Mouse (Mus musculus): ENCODE measurements around the gene Sdhaf1. TPM values are rescaled to one million over a fixed set of nuclear protein-coding genes. Genes with fewer than 3 reads are reported as not detected.

Sdhaf1 gene
- polyA plus RNA-seq, 1 experiment from 2014 or later, result 23.1 TPM

DNA sequence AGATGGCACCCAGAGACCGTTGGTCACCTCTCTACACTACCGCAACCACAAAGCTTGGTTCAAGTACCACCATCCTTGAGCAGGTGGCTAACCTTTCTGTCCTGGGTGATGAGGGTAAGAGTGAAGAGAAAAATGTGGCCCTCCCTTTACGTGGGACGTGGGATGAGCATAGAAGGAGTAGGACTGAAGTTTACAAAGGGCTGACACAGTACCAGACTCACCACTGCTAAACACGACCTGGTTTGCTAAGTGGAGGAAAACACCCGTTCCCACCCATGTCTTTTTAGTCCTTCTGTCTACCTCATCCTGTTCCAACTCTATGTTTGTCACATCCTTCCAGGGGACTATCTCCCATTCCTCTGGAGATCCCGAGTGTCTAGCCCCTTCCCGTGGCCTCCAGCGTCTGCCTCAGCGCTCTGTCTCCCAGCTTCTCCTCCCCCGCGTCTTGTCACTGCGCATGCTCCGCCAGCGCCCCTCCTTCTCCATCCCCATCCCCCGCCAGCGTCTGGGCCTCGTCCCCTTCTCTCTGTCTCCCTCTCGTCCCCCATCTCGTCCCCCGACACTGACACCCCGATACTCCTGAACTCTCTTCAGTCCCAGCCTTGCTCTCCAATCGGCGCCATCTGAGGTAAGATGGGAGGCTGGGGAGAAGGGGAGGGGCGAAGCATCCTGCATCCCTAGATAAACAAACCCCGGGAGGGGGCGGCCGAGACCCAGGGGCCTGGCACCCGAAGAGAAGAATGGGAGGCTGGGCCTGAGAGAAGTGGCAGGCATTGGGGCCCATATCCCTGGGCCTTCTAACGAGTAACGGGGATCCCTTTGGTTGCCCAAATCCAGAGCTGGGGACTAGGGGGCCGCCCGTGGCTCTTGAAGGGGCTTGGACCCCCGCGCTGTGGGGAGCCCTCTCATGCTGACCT lies 32.2 kb downstream of the Sdhaf1 start, which contains the start of gene Clip3:
Clip3 (plus strand) TSS at position 514 of the 917 bp plus-strand sequence.
- 7% methylated on average over 35 of the region's 35 CpGs for whole genome bisulfite sequencing

DNA sequence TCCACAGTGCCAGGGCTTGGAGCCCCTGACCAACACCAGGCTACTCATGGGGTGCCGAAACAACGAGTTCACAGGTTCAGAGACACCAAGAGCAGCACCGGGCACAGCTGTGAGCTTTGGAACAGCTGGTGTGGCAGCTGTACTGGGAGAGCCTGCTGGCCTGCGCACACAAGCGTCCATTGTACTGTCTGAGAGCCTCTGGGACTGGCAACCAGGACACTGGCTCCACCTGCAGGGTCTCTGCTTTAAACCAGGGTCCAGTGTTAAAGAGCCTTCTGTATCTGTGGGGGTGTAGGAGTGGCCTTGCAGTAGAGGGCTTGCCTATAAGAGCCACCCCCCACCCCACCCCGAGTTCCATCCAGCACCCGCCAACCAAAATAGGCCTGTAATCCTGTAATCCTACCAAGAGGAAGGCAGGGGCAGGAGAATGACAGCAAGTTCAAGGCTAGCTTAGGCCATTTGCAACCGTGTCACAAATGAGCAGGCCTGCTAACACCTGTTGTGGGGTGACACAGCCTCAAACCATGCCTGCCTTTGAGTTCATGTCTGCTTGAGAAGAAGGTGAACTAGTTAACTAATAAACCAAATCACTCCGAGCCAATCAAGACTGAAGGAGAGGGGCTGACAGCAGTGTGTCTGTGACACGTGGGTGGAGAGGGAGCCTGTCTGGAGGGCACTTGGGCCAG lies 33.8 kb downstream of the Sdhaf1 start:
- Histone ChIP-seq H3K4me3 (ENCODE audit: low read depth, low read length) (no peak overlapping the region), H3K4me1 (ENCODE audit: control insufficient read depth, insufficient read depth, low read length) (peaks cover 5% of the 10 kb centered on the region; the same call in 1 of the 2 replicates), H3K4me2 (no peak overlapping the region), H3K27ac (ENCODE audit: low read depth, low read length) (no peak overlapping the region), H3K36me3 (ENCODE audit: control insufficient read depth, insufficient read depth, low read length) (no peaks in the 10 kb centered on the region; the same call in 1 of the 2 replicates), H3K27me3 (ENCODE audit: control insufficient read depth, insufficient read depth, low read length) (no peaks in the 10 kb centered on the region), H3K9me3 (ENCODE audit: control insufficient read depth, low read length) (no peaks in the 10 kb centered on the region), H3K9ac (ENCODE audit: low read length) (peak overlapping the region; percentile 28)
- no peak for DNase-seq (ENCODE audit: low spot score, missing footprints)
- 54% methylated on average over 10 of the region's 10 CpGs for WGBS
- no peak for ATAC-seq (ENCODE audit: low FRiP score)

More for the DNA sequence above, 32.2 kb downstream of the Sdhaf1 start, which contains the start of gene Clip3:
- peaks cover 2% of the 10 kb centered on the region; the same call in 1 of the 2 replicates for H3K36me3 ChIP-seq (ENCODE audit: control insufficient read depth, insufficient read depth, low read length)
- H3K4me1 ChIP-seq (ENCODE audit: control insufficient read depth, insufficient read depth, low read length), result peaks cover 5% of the 10 kb centered on the region; the same call in 1 of the 2 replicates
- H3K4me2 ChIP-seq, result peak within 1 kb of the TSS; percentile 90
- DNase-seq (ENCODE audit: low spot score, missing footprints) (peak; percentile 98), ATAC-seq (ENCODE audit: low FRiP score) (peak; percentile 89)
- H3K4me3 ChIP-seq (ENCODE audit: low read depth, low read length), result peak within 1 kb of the TSS; percentile 93
- no peaks in the 10 kb centered on the region for H3K9me3 ChIP-seq (ENCODE audit: control insufficient read depth, low read length)
- H3K27ac ChIP-seq (ENCODE audit: low read depth, low read length), result peak within 1 kb of the TSS; percentile 40; the same call in 1 of the 2 replicates
- no peaks in the 10 kb centered on the region for H3K27me3 ChIP-seq (ENCODE audit: control insufficient read depth, insufficient read depth, low read length)
- H3K9ac ChIP-seq (ENCODE audit: low read length), result peak within 1 kb of the TSS; percentile 96

DNA sequence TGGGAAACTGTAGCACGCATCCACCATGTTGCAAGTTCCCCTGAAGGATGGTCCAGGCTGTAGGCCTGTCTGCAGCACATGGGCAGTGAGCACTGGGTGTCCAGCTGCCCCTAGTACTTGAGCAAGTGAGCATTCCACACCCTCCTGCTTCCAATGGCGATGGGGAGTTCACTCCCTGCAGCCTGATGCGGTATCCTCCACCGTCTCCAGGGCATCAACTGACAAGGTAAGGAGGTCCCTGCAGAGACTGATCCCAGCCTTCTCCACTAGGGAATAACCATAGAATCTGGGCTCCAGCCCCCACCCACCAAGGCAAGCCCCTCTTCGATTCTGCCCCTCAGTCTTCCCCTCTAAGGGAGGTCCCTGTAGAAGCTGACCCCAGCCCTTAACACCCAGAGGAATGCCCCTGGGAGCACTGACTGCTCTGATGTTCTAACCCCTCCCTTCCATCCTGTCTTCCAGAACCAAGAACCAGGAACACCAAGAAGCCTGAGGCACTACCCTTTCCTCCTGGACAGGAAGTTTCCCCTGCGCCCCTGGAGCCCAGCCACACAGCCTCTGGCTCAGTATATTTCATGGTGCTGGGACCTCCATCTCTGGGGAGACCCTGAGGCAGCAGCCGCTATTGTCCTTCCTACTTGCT lies 34.5 kb downstream of the Sdhaf1 start:
- Histone ChIP-seq H3K9me3 (ENCODE audit: control insufficient read depth, low read length) (no peaks in the 10 kb centered on the region), H3K9ac (ENCODE audit: low read length) (peak overlapping the region; percentile 28), H3K4me3 (ENCODE audit: low read depth, low read length) (no peak overlapping the region), H3K36me3 (ENCODE audit: control insufficient read depth, insufficient read depth, low read length) (no peaks in the 10 kb centered on the region), H3K27ac (ENCODE audit: low read depth, low read length) (no peak overlapping the region), H3K4me2 (no peak overlapping the region), H3K27me3 (ENCODE audit: control insufficient read depth, insufficient read depth, low read length) (no peaks in the 10 kb centered on the region), H3K4me1 (ENCODE audit: control insufficient read depth, insufficient read depth, low read length) (peaks cover 5% of the 10 kb centered on the region; the same call in 1 of the 2 replicates)
- 82% methylated on average over 7 of the region's 7 CpGs for WGBS
- ATAC-seq (ENCODE audit: low FRiP score) (no peak), DNase-seq (ENCODE audit: low spot score, missing footprints) (no peak)

DNA sequence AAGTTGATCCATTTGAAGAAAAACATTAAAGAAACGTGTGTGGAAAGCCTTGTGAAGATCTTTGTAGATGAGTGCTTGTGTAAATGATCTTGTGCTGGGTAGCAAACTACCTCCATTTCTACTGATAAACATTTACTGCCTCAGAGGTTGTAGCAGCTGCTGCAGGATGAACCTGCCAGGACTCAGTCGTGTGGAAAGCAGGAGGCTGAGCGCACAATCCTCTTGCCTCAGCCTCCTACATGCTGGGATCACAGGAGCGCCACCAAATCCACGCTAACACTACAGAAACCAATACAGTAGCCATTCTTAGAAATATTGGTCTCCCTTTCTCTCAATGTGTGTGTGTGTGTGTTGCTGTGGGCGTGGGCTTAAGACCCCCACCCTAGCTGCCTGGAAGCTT lies 35.6 kb downstream of the Sdhaf1 start:
- Histone ChIP-seq H3K27me3 (ENCODE audit: control insufficient read depth, insufficient read depth, low read length) (no peaks in the 10 kb centered on the region), H3K9ac (ENCODE audit: low read length) (no peak overlapping the region), H3K9me3 (ENCODE audit: control insufficient read depth, low read length) (no peaks in the 10 kb centered on the region), H3K27ac (ENCODE audit: low read depth, low read length) (no peak overlapping the region), H3K4me3 (ENCODE audit: low read depth, low read length) (no peak overlapping the region), H3K4me2 (no peak overlapping the region), H3K36me3 (ENCODE audit: control insufficient read depth, insufficient read depth, low read length) (no peaks in the 10 kb centered on the region), H3K4me1 (ENCODE audit: control insufficient read depth, insufficient read depth, low read length) (peaks cover 5% of the 10 kb centered on the region; the same call in 1 of the 2 replicates)
- WGBS, result 74% methylated on average over 6 of the region's 6 CpGs
- ATAC-seq (ENCODE audit: low FRiP score) (no peak), DNase-seq (ENCODE audit: low spot score, missing footprints) (no peak)

GRCm38 (mm10) chr7:30286701-30287410 lies 36.8 kb downstream of the Sdhaf1 start:
- H3K27ac ChIP-seq (ENCODE audit: low read depth, low read length), result no peak overlapping the region
- H3K4me1 ChIP-seq (ENCODE audit: control insufficient read depth, insufficient read depth, low read length), result peaks cover 3% of the 10 kb centered on the region; the same call in 1 of the 2 replicates
- DNase-seq (ENCODE audit: low spot score, missing footprints) (no peak), ATAC-seq (ENCODE audit: low FRiP score) (no peak)
- H3K4me3 ChIP-seq (ENCODE audit: low read depth, low read length), result no peak overlapping the region
- H3K4me2 ChIP-seq, result no peak overlapping the region
- H3K27me3 ChIP-seq (ENCODE audit: control insufficient read depth, insufficient read depth, low read length), result no peaks in the 10 kb centered on the region
- no peak overlapping the region for H3K9ac ChIP-seq (ENCODE audit: low read length)
- H3K36me3 ChIP-seq (ENCODE audit: control insufficient read depth, insufficient read depth, low read length), result no peaks in the 10 kb centered on the region
- 67% methylated on average over 8 of the region's 8 CpGs for WGBS
- no peaks in the 10 kb centered on the region for H3K9me3 ChIP-seq (ENCODE audit: control insufficient read depth, low read length)

DNA sequence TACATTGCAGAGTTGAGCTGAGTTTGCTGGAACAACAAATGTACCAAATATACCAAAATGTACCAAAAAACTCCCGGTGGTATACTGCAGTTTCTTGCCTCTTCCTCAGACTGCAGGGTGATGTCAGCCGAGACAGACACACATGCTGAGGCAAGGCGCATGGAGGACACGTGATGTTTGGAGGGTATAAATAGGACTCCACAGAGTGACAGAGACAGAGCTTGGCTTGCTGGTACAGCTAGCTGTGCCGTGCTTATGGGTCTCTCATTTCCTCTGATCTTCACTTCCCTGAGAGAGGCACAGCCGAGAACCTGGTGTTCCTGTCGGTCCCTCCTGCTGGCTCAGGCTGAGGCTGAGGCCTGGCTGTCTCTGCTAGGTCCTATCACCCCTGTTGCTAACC lies 41.0 kb downstream of the Sdhaf1 start:
- no peak for ATAC-seq (ENCODE audit: low FRiP score)
- Histone ChIP-seq H3K36me3 (ENCODE audit: control insufficient read depth, insufficient read depth, low read length) (no peaks in the 10 kb centered on the region), H3K4me2 (no peak overlapping the region), H3K27me3 (ENCODE audit: control insufficient read depth, insufficient read depth, low read length) (no peaks in the 10 kb centered on the region), H3K9me3 (ENCODE audit: control insufficient read depth, low read length) (no peaks in the 10 kb centered on the region), H3K27ac (ENCODE audit: low read depth, low read length) (no peak overlapping the region), H3K9ac (ENCODE audit: low read length) (no peak overlapping the region), H3K4me1 (ENCODE audit: control insufficient read depth, insufficient read depth, low read length) (peaks cover 11% of the 10 kb centered on the region), H3K4me3 (ENCODE audit: low read depth, low read length) (no peak overlapping the region)
- no peak for DNase-seq (ENCODE audit: low spot score, missing footprints)
- WGBS, result 80% methylated on average over 7 of the region's 7 CpGs

- ATAC-seq (ENCODE audit: low FRiP score), result no peak
- H3K27ac ChIP-seq (ENCODE audit: low read depth, low read length), result no peak overlapping the region
- no peak for DNase-seq (ENCODE audit: low spot score, missing footprints)
- 81% methylated on average over 4 of the region's 4 CpGs for WGBS
- H3K4me1 ChIP-seq (ENCODE audit: control insufficient read depth, insufficient read depth, low read length), result peaks cover 11% of the 10 kb centered on the region
- H3K9ac ChIP-seq (ENCODE audit: low read length), result no peak overlapping the region
- no peak overlapping the region; the same call in 1 of the 2 replicates for H3K4me2 ChIP-seq
- no peaks in the 10 kb centered on the region for H3K27me3 ChIP-seq (ENCODE audit: control insufficient read depth, insufficient read depth, low read length)
- H3K9me3 ChIP-seq (ENCODE audit: control insufficient read depth, low read length), result no peaks in the 10 kb centered on the region
- no peaks in the 10 kb centered on the region for H3K36me3 ChIP-seq (ENCODE audit: control insufficient read depth, insufficient read depth, low read length)
- no peak overlapping the region for H3K4me3 ChIP-seq (ENCODE audit: low read depth, low read length)
These were observed 42.2 kb downstream of the Sdhaf1 start for GRCm38 (mm10) chr7:30281522-30281921.

DNA sequence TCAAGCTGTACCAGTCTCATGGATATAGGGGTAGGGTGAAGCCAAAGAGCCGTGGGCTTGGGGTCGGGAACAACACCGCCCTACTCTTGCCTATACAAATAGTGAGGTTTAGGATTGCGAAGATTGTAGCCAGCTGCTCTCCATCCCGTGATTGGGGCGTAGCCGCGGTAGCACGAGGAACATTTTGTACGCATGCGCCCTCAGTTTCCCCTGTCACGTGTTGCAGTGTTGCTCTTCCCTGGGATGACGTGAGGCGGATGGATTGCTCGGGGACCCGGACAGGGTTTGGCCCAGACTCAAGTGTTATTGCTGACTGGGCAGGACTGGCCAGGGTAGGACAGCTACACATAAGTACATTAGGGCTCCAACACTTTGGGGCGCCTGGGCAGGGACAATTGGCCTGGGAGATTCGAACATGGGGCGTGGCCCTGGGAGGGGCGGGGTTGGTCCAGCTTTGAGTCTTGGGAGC lies 43.0 kb downstream of the Sdhaf1 start:
- Histone ChIP-seq H3K27me3 (ENCODE audit: control insufficient read depth, insufficient read depth, low read length) (no peaks in the 10 kb centered on the region), H3K4me2 (peak overlapping the region; percentile 85), H3K9ac (ENCODE audit: low read length) (peak overlapping the region; percentile 68), H3K4me3 (ENCODE audit: low read depth, low read length) (peak overlapping the region; percentile 75), H3K27ac (ENCODE audit: low read depth, low read length) (peak overlapping the region; percentile 94), H3K4me1 (ENCODE audit: control insufficient read depth, insufficient read depth, low read length) (peaks cover 11% of the 10 kb centered on the region), H3K9me3 (ENCODE audit: control insufficient read depth, low read length) (no peaks in the 10 kb centered on the region), H3K36me3 (ENCODE audit: control insufficient read depth, insufficient read depth, low read length) (no peaks in the 10 kb centered on the region)
- DNase-seq (ENCODE audit: low spot score, missing footprints), result peak; percentile 97
- under 1% methylated on average over 20 of the region's 20 CpGs for WGBS
- ATAC-seq (ENCODE audit: low FRiP score), result peak; percentile 84
